Mouse (Mus musculus): Measurements from ENCODE around the gene E330009J07Rik. TPM values are rescaled to one million over a fixed set of nuclear protein-coding genes. Genes with fewer than 3 reads are reported as not detected.

The E330009J07Rik gene
- polyA plus RNA-seq, 1 experiment from 2014 or later = 8.6 TPM

GRCm38 (mm10) chr6:40427441-40427840, 8.5 kb downstream of the E330009J07Rik start:
- Histone ChIP-seq H3K36me3 (no peaks in the 10 kb centered on the region), H3K4me1 (0 out of 2 replicates have a peak, but pooled peaks cover 6% of the 10 kb centered on the region), H3K27me3 (no peaks in the 10 kb centered on the region), H3K4me2 (no peak overlapping the region), H3K9ac (no peak overlapping the region), H3K9me3 (no peaks in the 10 kb centered on the region), H3K4me3 (no peak overlapping the region), H3K27ac (no peak overlapping the region)
- ATAC-seq (ENCODE audit: insufficient number of reproducible peaks, low FRiP score, low TSS enrichment, low read depth) = no peak
- 86% methylated on average over 7 of the region's 7 CpGs for WGBS

GRCm38 (mm10) chr6:40423774-40424173, 12.2 kb downstream of the E330009J07Rik start:
- no peak for ATAC-seq (ENCODE audit: insufficient number of reproducible peaks, low FRiP score, low TSS enrichment, low read depth)
- Histone ChIP-seq H3K4me3 (no peak overlapping the region), H3K4me2 (no peak overlapping the region), H3K27ac (no peak overlapping the region), H3K27me3 (no peaks in the 10 kb centered on the region), H3K9me3 (no peaks in the 10 kb centered on the region), H3K4me1 (no peaks in the 10 kb centered on the region), H3K9ac (no peak overlapping the region), H3K36me3 (no peaks in the 10 kb centered on the region)
- 59% methylated on average over 1 of the region's 1 CpGs for whole genome bisulfite sequencing

GRCm38 (mm10) chr6:40423013-40423412, 12.9 kb downstream of the E330009J07Rik start:
- Histone ChIP-seq H3K9me3 (no peaks in the 10 kb centered on the region), H3K9ac (no peak overlapping the region), H3K4me1 (no peaks in the 10 kb centered on the region), H3K27ac (no peak overlapping the region), H3K36me3 (no peaks in the 10 kb centered on the region), H3K27me3 (no peaks in the 10 kb centered on the region), H3K4me2 (no peak overlapping the region), H3K4me3 (no peak overlapping the region)
- WGBS = 79% methylated on average over 1 of the region's 1 CpGs
- no peak for ATAC-seq (ENCODE audit: insufficient number of reproducible peaks, low FRiP score, low TSS enrichment, low read depth)

- Histone ChIP-seq H3K36me3 (no peaks in the 10 kb centered on the region), H3K9ac (no peak overlapping the region), H3K4me2 (no peak overlapping the region), H3K27me3 (no peaks in the 10 kb centered on the region), H3K4me3 (no peak overlapping the region), H3K9me3 (no peaks in the 10 kb centered on the region), H3K4me1 (no peaks in the 10 kb centered on the region), H3K27ac (no peak overlapping the region)
- ATAC-seq (ENCODE audit: insufficient number of reproducible peaks, low FRiP score, low TSS enrichment, low read depth) = no peak
- 98% methylated on average over 6 of the region's 6 CpGs for WGBS
Observed at GRCm38 (mm10) chr6:40421099-40421498, 14.8 kb downstream of the E330009J07Rik start.

GRCm38 (mm10) chr6:40418386-40418785, 17.5 kb downstream of the E330009J07Rik start:
- 90% methylated on average over 4 of the region's 4 CpGs for WGBS
- no peak overlapping the region for H3K9ac ChIP-seq
- H3K4me3 ChIP-seq = no peak overlapping the region
- no peaks in the 10 kb centered on the region for H3K27me3 ChIP-seq
- no peaks in the 10 kb centered on the region for H3K4me1 ChIP-seq
- no peaks in the 10 kb centered on the region for H3K9me3 ChIP-seq
- H3K4me2 ChIP-seq = no peak overlapping the region
- no peak overlapping the region for H3K27ac ChIP-seq
- no peak for ATAC-seq (ENCODE audit: insufficient number of reproducible peaks, low FRiP score, low TSS enrichment, low read depth)
- H3K36me3 ChIP-seq = 0 out of 2 replicates have a peak, but pooled peaks cover 1% of the 10 kb centered on the region

GRCm38 (mm10) chr6:40415799-40416198, 20.1 kb downstream of the E330009J07Rik start:
- Histone ChIP-seq H3K9me3 (no peaks in the 10 kb centered on the region), H3K4me3 (no peak overlapping the region), H3K4me2 (no peak overlapping the region), H3K4me1 (no peaks in the 10 kb centered on the region), H3K9ac (no peak overlapping the region), H3K27ac (no peak overlapping the region), H3K27me3 (no peaks in the 10 kb centered on the region), H3K36me3 (0 out of 2 replicates have a peak, but pooled peaks cover 3% of the 10 kb centered on the region)
- WGBS = 67% methylated on average over 5 of the region's 5 CpGs
- no peak for ATAC-seq (ENCODE audit: insufficient number of reproducible peaks, low FRiP score, low TSS enrichment, low read depth)

GRCm38 (mm10) chr6:40413565-40413964, 22.4 kb downstream of the E330009J07Rik start:
- H3K4me2 ChIP-seq = no peak overlapping the region
- peaks cover 10% of the 10 kb centered on the region for H3K36me3 ChIP-seq
- WGBS = 93% methylated on average over 3 of the region's 3 CpGs
- no peaks in the 10 kb centered on the region for H3K27me3 ChIP-seq
- no peak overlapping the region for H3K27ac ChIP-seq
- ATAC-seq (ENCODE audit: insufficient number of reproducible peaks, low FRiP score, low TSS enrichment, low read depth) = no peak
- no peak overlapping the region for H3K4me3 ChIP-seq
- H3K9ac ChIP-seq = no peak overlapping the region
- no peaks in the 10 kb centered on the region for H3K4me1 ChIP-seq
- no peaks in the 10 kb centered on the region for H3K9me3 ChIP-seq

GRCm38 (mm10) chr6:40413046-40413445, 22.9 kb downstream of the E330009J07Rik start:
- ATAC-seq (ENCODE audit: insufficient number of reproducible peaks, low FRiP score, low TSS enrichment, low read depth) = no peak
- Histone ChIP-seq H3K27me3 (no peaks in the 10 kb centered on the region), H3K9me3 (no peaks in the 10 kb centered on the region), H3K9ac (no peak overlapping the region), H3K27ac (no peak overlapping the region), H3K36me3 (peaks cover 10% of the 10 kb centered on the region), H3K4me3 (no peak overlapping the region), H3K4me1 (no peaks in the 10 kb centered on the region), H3K4me2 (no peak overlapping the region)
- WGBS = 83% methylated on average over 5 of the region's 5 CpGs

- Histone ChIP-seq H3K9me3 (no peaks in the 10 kb centered on the region), H3K27me3 (no peaks in the 10 kb centered on the region), H3K36me3 (peaks cover 29% of the 10 kb centered on the region), H3K9ac (no peak overlapping the region), H3K27ac (no peak overlapping the region), H3K4me3 (no peak overlapping the region), H3K4me2 (no peak overlapping the region), H3K4me1 (no peaks in the 10 kb centered on the region)
- no peak for ATAC-seq (ENCODE audit: insufficient number of reproducible peaks, low FRiP score, low TSS enrichment, low read depth)
- 86% methylated on average over 3 of the region's 3 CpGs for WGBS
Observed at GRCm38 (mm10) chr6:40411085-40411484, 24.9 kb downstream of the E330009J07Rik start.

GRCm38 (mm10) chr6:40403640-40404285, 32.2 kb downstream of the E330009J07Rik start:
- peaks cover 69% of the 10 kb centered on the region for H3K36me3 ChIP-seq
- no peak overlapping the region for H3K27ac ChIP-seq
- 87% methylated on average over 4 of the region's 4 CpGs for WGBS
- no peaks in the 10 kb centered on the region for H3K27me3 ChIP-seq
- H3K4me1 ChIP-seq = no peaks in the 10 kb centered on the region
- no peak overlapping the region for H3K9ac ChIP-seq
- H3K4me2 ChIP-seq = no peak overlapping the region
- no peak overlapping the region for H3K4me3 ChIP-seq
- no peak for ATAC-seq (ENCODE audit: insufficient number of reproducible peaks, low FRiP score, low TSS enrichment, low read depth)
- no peaks in the 10 kb centered on the region; the same call in 1 of the 2 replicates for H3K9me3 ChIP-seq

- Histone ChIP-seq H3K9ac (no peak overlapping the region), H3K36me3 (peaks cover 71% of the 10 kb centered on the region), H3K27ac (no peak overlapping the region), H3K4me1 (no peaks in the 10 kb centered on the region), H3K9me3 (no peaks in the 10 kb centered on the region; the same call in 1 of the 2 replicates), H3K4me2 (no peak overlapping the region), H3K4me3 (no peak overlapping the region), H3K27me3 (no peaks in the 10 kb centered on the region)
- no peak for ATAC-seq (ENCODE audit: insufficient number of reproducible peaks, low FRiP score, low TSS enrichment, low read depth)
- WGBS = 88% methylated on average over 2 of the region's 2 CpGs
Observed at GRCm38 (mm10) chr6:40402031-40402430, 33.9 kb downstream of the E330009J07Rik start.

GRCm38 (mm10) chr6:40393213-40393612, 42.7 kb downstream of the E330009J07Rik start:
- Histone ChIP-seq H3K4me3 (no peak overlapping the region), H3K36me3 (peaks cover 36% of the 10 kb centered on the region), H3K27ac (no peak overlapping the region), H3K4me1 (no peaks in the 10 kb centered on the region), H3K9me3 (no peaks in the 10 kb centered on the region), H3K9ac (no peak overlapping the region), H3K4me2 (no peak overlapping the region), H3K27me3 (no peaks in the 10 kb centered on the region)
- 42% methylated on average over 3 of the region's 3 CpGs for whole genome bisulfite sequencing
- peak; percentile 71; the same call in 1 of the 2 replicates for ATAC-seq (ENCODE audit: insufficient number of reproducible peaks, low FRiP score, low TSS enrichment, low read depth)

Data from limb, embryonic 15.5 days (tissue).